ENCODE assay signal across 23 mouse cellular contexts in the genomic region with DNA sequence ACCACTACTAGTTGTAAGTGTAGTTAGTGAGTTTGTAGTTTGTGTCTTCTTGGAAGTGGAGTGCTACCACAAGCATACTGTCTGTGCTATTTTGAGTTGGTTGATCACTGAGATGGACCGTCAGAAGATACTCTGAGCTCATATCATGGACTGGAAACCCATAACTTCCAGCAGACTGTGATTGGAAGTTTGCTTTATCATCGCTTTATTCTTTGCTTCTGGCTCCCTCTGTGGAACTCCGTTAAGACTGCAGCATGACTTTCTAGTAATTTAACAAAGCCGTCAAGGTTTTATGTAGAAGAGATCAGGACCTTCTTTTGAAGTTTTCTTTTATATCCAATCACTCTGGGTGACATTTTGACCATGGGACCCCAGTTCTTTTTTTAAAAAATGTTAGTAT. TPM values are rescaled to one million over a fixed set of nuclear protein-coding genes. Genes with fewer than 3 reads are reported as not detected.
A peak's percentile ranks its signal among the peaks of the same experiment; 100 is the strongest.
DNase-seq lines count a peak whose midpoint lies in the region; ATAC-seq and TF ChIP-seq lines count a peak whose summit lies in the region.
"Had no signal": no experiment of that assay in that cellular context is flagged by ENCODE, and none has a peak within 500 bp of the region (broad histone marks: within the 10 kb centered on the region; RNA-seq: fewer than 3 reads in every experiment).

No protein-coding gene starts in this region.

- TF ChIP-seq EP300 in heart, adult 2 months (IDR thresholded peaks at IDR 0.05; ENCODE audit: insufficient read depth, low read depth, low read length), result no peak

- ATAC-seq in heart, embryonic 11.5 days (replicated peaks; ENCODE audit: insufficient number of reproducible peaks, low FRiP score, low TSS enrichment), result no peak
- no peak for ATAC-seq in midbrain, postnatal 0 days (ENCODE audit: low FRiP score)
- ATAC-seq in midbrain, embryonic 13.5 days, result no peak
- ATAC-seq: midbrain, embryonic 16.5 days had no signal

- H3K27ac ChIP-seq in heart, adult 2 months, result no peak overlapping the region
- no peak overlapping the region for H3K27ac ChIP-seq in heart, embryonic 11.5 days (ENCODE audit: low read depth, low read length)
- no peak overlapping the region for H3K27ac ChIP-seq in left cerebral cortex, adult 2 months
- H3K27ac ChIP-seq in midbrain, postnatal 0 days (ENCODE audit: low read depth, low read length), result no peak overlapping the region
- H3K27ac ChIP-seq in midbrain, embryonic 13.5 days, result no peak overlapping the region
- H3K27ac ChIP-seq: embryonic facial prominence, embryonic 13.5 days; heart, embryonic 13.5 days; hindbrain, embryonic 15.5 days; limb, embryonic 13.5 days had no signal

- DNase-seq in heart, adult 2 months, result no peak
- no peak for DNase-seq in left cerebral cortex, adult 2 months (ENCODE audit: extremely low spot score in 1 of 2, low spot score in 2 of 2)
- DNase-seq in left cerebral cortex, adult 8-10 months (ENCODE audit: low spot score in 2 of 2), result no peak
- peak; percentile 18 for DNase-seq in midbrain, postnatal 0 days (ENCODE audit: low spot score)
- DNase-seq in urinary bladder, postnatal 36 days (ENCODE audit: low spot score in 2 of 2), result no peak
- no peak for DNase-seq in adrenal gland, postnatal 14 days
- DNase-seq: adrenal gland, adult 8-10 months; B cell, adult 2 months; cerebellum, postnatal 10 days; heart, postnatal 4 days; kidney, adult 18-20 months; layer of hippocampus, adult 9-11 months; right cerebral cortex, postnatal 14 days; spleen, adult 18-20 months; thymus, adult 18-20 months; thymus, postnatal 4 days had no signal

- H3K9me3 ChIP-seq in heart, embryonic 11.5 days (replicated peaks; ENCODE audit: control insufficient read depth, low read length), result no peaks in the 10 kb centered on the region
- no peaks in the 10 kb centered on the region for H3K9me3 ChIP-seq in midbrain, postnatal 0 days (ENCODE audit: low read length)
- H3K9me3 ChIP-seq in midbrain, embryonic 13.5 days, result no peaks in the 10 kb centered on the region
- H3K9me3 ChIP-seq: embryonic facial prominence, embryonic 13.5 days; heart, embryonic 13.5 days; hindbrain, embryonic 15.5 days; limb, embryonic 13.5 days had no signal

- peaks cover 2% of the 10 kb centered on the region; the same call in 1 of the 2 replicates for H3K79me2 ChIP-seq in heart, adult 2 months (replicated peaks; ENCODE audit: control insufficient read depth, insufficient read depth, low read length)

- peak; percentile 60 for TF ChIP-seq CTCF in heart, adult 2 months (IDR thresholded peaks at IDR 0.05)
- peak; percentile 49 for TF ChIP-seq CTCF in left cerebral cortex, adult 2 months (IDR thresholded peaks at IDR 0.05)
- TF ChIP-seq CTCF in midbrain, postnatal 0 days (IDR thresholded peaks at IDR 0.05), result peak; percentile 45

- 30% methylated on average over 4 of the region's 4 CpGs for WGBS in heart, adult 2 months
- 65% methylated on average over 4 of the region's 4 CpGs for WGBS in heart, embryonic 11.5 days (ENCODE audit: insufficient replicate concordance)
- 78% methylated on average over 4 of the region's 4 CpGs for WGBS in midbrain, postnatal 0 days
- 82% methylated on average over 4 of the region's 4 CpGs for WGBS in midbrain, embryonic 13.5 days

- H3K27me3 ChIP-seq in heart, adult 2 months (ENCODE audit: control insufficient read depth, insufficient read depth, low read length), result no peaks in the 10 kb centered on the region
- no peaks in the 10 kb centered on the region for H3K27me3 ChIP-seq in heart, embryonic 11.5 days (ENCODE audit: control insufficient read depth, insufficient read depth, low read length)
- H3K27me3 ChIP-seq in midbrain, postnatal 0 days (ENCODE audit: insufficient read depth, low read length), result no peaks in the 10 kb centered on the region
- no peaks in the 10 kb centered on the region for H3K27me3 ChIP-seq in midbrain, embryonic 13.5 days
- H3K27me3 ChIP-seq: embryonic facial prominence, embryonic 13.5 days; heart, embryonic 13.5 days; hindbrain, embryonic 15.5 days; limb, embryonic 13.5 days had no signal

- H3K4me3 ChIP-seq in heart, adult 2 months, result no peak overlapping the region
- H3K4me3 ChIP-seq in heart, embryonic 11.5 days (ENCODE audit: low read depth, low read length), result no peak overlapping the region
- H3K4me3 ChIP-seq in left cerebral cortex, adult 2 months, result no peak overlapping the region
- H3K4me3 ChIP-seq in midbrain, postnatal 0 days (ENCODE audit: low read depth, low read length), result no peak overlapping the region
- H3K4me3 ChIP-seq in midbrain, embryonic 13.5 days (replicated peaks), result no peak overlapping the region
- H3K4me3 ChIP-seq: embryonic facial prominence, embryonic 13.5 days; heart, embryonic 13.5 days; hindbrain, embryonic 15.5 days; limb, embryonic 13.5 days had no signal

- no peak for TF ChIP-seq POLR2A in heart, adult 2 months (IDR thresholded peaks at IDR 0.05; ENCODE audit: insufficient read depth, low read depth, low read length)

- no peak overlapping the region for H3K4me2 ChIP-seq in heart, embryonic 11.5 days
- no peak overlapping the region for H3K4me2 ChIP-seq in midbrain, postnatal 0 days (ENCODE audit: low read depth, low read length, poor library complexity, severe bottlenecking)
- H3K4me2 ChIP-seq in midbrain, embryonic 13.5 days (replicated peaks), result no peak overlapping the region
- H3K4me2 ChIP-seq: embryonic facial prominence, embryonic 13.5 days; heart, embryonic 13.5 days; hindbrain, embryonic 15.5 days; limb, embryonic 13.5 days had no signal

- H3K36me3 ChIP-seq in heart, adult 2 months (ENCODE audit: control insufficient read depth, insufficient read depth, low read length), result no peaks in the 10 kb centered on the region
- no peaks in the 10 kb centered on the region for H3K36me3 ChIP-seq in heart, embryonic 11.5 days (ENCODE audit: control insufficient read depth, insufficient read depth, low read length)
- H3K36me3 ChIP-seq in midbrain, postnatal 0 days (ENCODE audit: insufficient read depth, low read length), result no peaks in the 10 kb centered on the region
- no peaks in the 10 kb centered on the region for H3K36me3 ChIP-seq in midbrain, embryonic 13.5 days
- H3K36me3 ChIP-seq: hindbrain, embryonic 15.5 days; limb, embryonic 13.5 days had no signal

- peaks cover 1% of the 10 kb centered on the region for H3K4me1 ChIP-seq in heart, adult 2 months (ENCODE audit: control insufficient read depth, insufficient read depth, low read length)
- no peaks in the 10 kb centered on the region for H3K4me1 ChIP-seq in heart, embryonic 11.5 days (ENCODE audit: control insufficient read depth, insufficient read depth, low read length)
- H3K4me1 ChIP-seq in midbrain, postnatal 0 days (ENCODE audit: insufficient read depth, low read length), result no peaks in the 10 kb centered on the region
- H3K4me1 ChIP-seq in midbrain, embryonic 13.5 days (replicated peaks), result no peaks in the 10 kb centered on the region
- H3K4me1 ChIP-seq: embryonic facial prominence, embryonic 13.5 days had no signal

- no peak overlapping the region for H3K9ac ChIP-seq in heart, adult 2 months (ENCODE audit: low read depth, low read length)
- no peak overlapping the region for H3K9ac ChIP-seq in heart, embryonic 11.5 days (ENCODE audit: low read depth, low read length)
- H3K9ac ChIP-seq in midbrain, postnatal 0 days (replicated peaks; ENCODE audit: low read length, poor library complexity, severe bottlenecking), result no peak overlapping the region
- H3K9ac ChIP-seq in midbrain, embryonic 13.5 days (replicated peaks), result no peak overlapping the region
- H3K9ac ChIP-seq: embryonic facial prominence, embryonic 13.5 days; heart, embryonic 13.5 days; hindbrain, embryonic 15.5 days; limb, embryonic 13.5 days had no signal

- intact Hi-C loops in heart, adult 2 months (cut with DNase I), result loop anchor here (10.0 kb wide), 1 partner anchor 306 kb away; no protein-coding TSS in a partner anchor
- intact Hi-C loops in left cerebral cortex, adult 2 months (cut with DNase I), result loop anchor here (2.0 kb wide), 1 partner anchor 58 kb away; a partner anchor contains a TSS

RNA-seq across cellular contexts. Expression of a gene that starts 58.1 kb away (rescaled TPM):
- 100 to 1,000 TPM; 212 to 253 TPM for total RNA-seq in heart, adult 2 months (2021)
- 104 and 160 TPM in 2 replicates for polyA plus RNA-seq in heart, adult 2 months (2012; rRNA removed)
- 261 and 271 TPM in 2 replicates for polyA plus RNA-seq in heart, embryonic 11.5 days (2014; fragmentation: Nextera tagmentation; extraction: Ambion mirVana)
- 10 to 100 TPM; 59.5 to 69.6 TPM for total RNA-seq in left cerebral cortex, adult 2 months (2021)
- 10 to 100 TPM; 76.2 to 82.1 (median 79.9) TPM for total RNA-seq in left cerebral cortex, adult 8-10 months (2022)
- 25.3 and 27.3 TPM in 2 replicates for total RNA-seq in midbrain, postnatal 0 days (2014; rRNA removed)
- 48.3 and 50.6 TPM in 2 replicates for polyA plus RNA-seq in midbrain, postnatal 0 days (2015; fragmentation: Nextera tagmentation; extraction: Ambion mirVana)
- polyA plus RNA-seq in midbrain, embryonic 13.5 days (2015; fragmentation: Nextera tagmentation; extraction: Ambion mirVana), result 50.0 and 53.5 TPM in 2 replicates
- 97.4 and 164 TPM in 2 replicates for total RNA-seq in adrenal gland, postnatal 14 days (2021)

RNA-seq across cellular contexts. Expression of a gene that starts 58.2 kb away (rescaled TPM):
- 10 to 100 TPM; 51.6 to 69.4 TPM for total RNA-seq in heart, adult 2 months (2021)
- polyA plus RNA-seq in heart, adult 2 months (2012; rRNA removed), result 26.6 and 69.2 TPM in 2 replicates
- 84.6 and 98.0 TPM in 2 replicates for polyA plus RNA-seq in heart, embryonic 11.5 days (2014; fragmentation: Nextera tagmentation; extraction: Ambion mirVana)
- total RNA-seq in left cerebral cortex, adult 2 months (2021), result 10 to 100 TPM; 62.5 to 64.3 TPM
- total RNA-seq in left cerebral cortex, adult 8-10 months (2022), result 10 to 100 TPM; 56.2 to 70.4 (median 64.6) TPM
- 53.9 and 67.6 TPM in 2 replicates for total RNA-seq in midbrain, postnatal 0 days (2014; rRNA removed)
- polyA plus RNA-seq in midbrain, postnatal 0 days (2015; fragmentation: Nextera tagmentation; extraction: Ambion mirVana), result 50.1 and 54.2 TPM in 2 replicates
- 103 TPM in 2 replicates for polyA plus RNA-seq in midbrain, embryonic 13.5 days (2015; fragmentation: Nextera tagmentation; extraction: Ambion mirVana)
- total RNA-seq in adrenal gland, postnatal 14 days (2021), result 87.7 and 99.3 TPM in 2 replicates
